Comparison of ENCODE assay signal across 8 mouse cellular contexts in the genomic region with DNA sequence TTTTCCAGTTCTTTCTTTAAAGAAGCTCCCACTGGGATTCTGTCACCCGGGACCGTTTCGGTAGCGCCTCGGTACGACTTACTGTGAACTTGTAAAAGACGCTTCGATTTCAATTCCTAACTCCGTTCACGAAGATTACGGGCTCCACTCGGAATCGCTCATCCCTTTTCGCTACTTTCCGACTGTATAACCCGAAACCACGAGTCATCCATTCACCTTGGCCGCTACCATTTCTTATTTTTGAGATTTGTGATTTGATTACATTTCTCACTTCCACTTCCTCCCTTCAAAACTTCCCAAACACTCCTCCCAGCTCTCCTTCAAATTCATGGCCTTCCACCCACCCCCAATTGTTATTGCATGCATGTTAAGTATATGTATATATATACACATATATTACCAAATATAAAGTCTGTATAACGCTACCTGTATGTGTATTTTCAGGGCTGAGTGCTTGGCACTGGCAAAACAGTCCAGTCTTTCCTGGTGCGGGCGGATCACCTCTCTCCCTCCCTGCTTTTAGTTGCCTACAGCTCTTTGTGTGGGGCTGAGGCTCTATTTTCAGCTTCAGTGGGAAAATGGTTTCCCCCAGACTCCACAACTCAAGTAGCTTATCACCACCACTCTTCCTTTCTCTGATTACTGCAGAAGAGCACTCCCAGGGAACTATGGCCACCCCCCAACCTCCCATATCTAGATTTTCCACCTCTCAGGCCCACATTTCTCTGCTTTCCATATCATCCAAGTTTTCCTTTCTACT. TPM values are rescaled to one million over a fixed set of nuclear protein-coding genes. Genes with fewer than 3 reads are reported as not detected.
DNase-seq lines count a peak whose midpoint lies in the region; ATAC-seq and TF ChIP-seq lines count a peak whose summit lies in the region.

No protein-coding gene starts in this region.

- no peak overlapping the region for H3ac ChIP-seq in myocyte (ENCODE audit: control insufficient read depth, insufficient read length)

- no peak for ATAC-seq in hindbrain, embryonic 16.5 days

- no peak for TF ChIP-seq CTCF in kidney, adult 2 months (conservative IDR thresholded peaks at IDR 0.05; ENCODE audit: insufficient read depth, insufficient read length, low read depth, low read length)

- no peaks in the 10 kb centered on the region for H3K27me3 ChIP-seq in kidney, adult 2 months (replicated peaks; ENCODE audit: control insufficient read depth, insufficient read depth, low read length)
- no peaks in the 10 kb centered on the region for H3K27me3 ChIP-seq in hindbrain, embryonic 16.5 days (replicated peaks; ENCODE audit: control insufficient read depth, insufficient read depth, low read length)
- no peaks in the 10 kb centered on the region for H3K27me3 ChIP-seq in myocyte (ENCODE audit: control insufficient read depth, insufficient read depth, insufficient read length)

- peak overlapping the region; percentile 60 for H3K4me2 ChIP-seq in hindbrain, embryonic 16.5 days (ENCODE audit: low read length)
- peak overlapping the region; percentile 69 for H3K4me2 ChIP-seq in myocyte (ENCODE audit: low read depth)

- no peaks in the 10 kb centered on the region for H3K79me2 ChIP-seq in myocyte (ENCODE audit: control insufficient read depth, insufficient read depth)

- H3K27ac ChIP-seq in kidney, adult 2 months (ENCODE audit: insufficient read depth, low read depth, low read length) = no peak overlapping the region
- no peak overlapping the region for H3K27ac ChIP-seq in hindbrain, embryonic 16.5 days (ENCODE audit: low read depth, low read length)

- peak overlapping the region; percentile 7; the same call in 1 of the 2 replicates for H3K9ac ChIP-seq in hindbrain, embryonic 16.5 days (ENCODE audit: low read depth, low read length)

- no peaks in the 10 kb centered on the region for H3K9me3 ChIP-seq in hindbrain, embryonic 16.5 days (ENCODE audit: control insufficient read depth, low read length)

- WGBS in kidney, adult 2 months = 19% methylated on average over 21 of the region's 21 CpGs
- WGBS in hindbrain, embryonic 16.5 days = 4% methylated on average over 21 of the region's 21 CpGs

- H3K36me3 ChIP-seq in kidney, adult 2 months (ENCODE audit: control insufficient read depth, insufficient read depth, low read length) = peaks cover 14% of the 10 kb centered on the region
- H3K36me3 ChIP-seq in hindbrain, embryonic 16.5 days (ENCODE audit: control insufficient read depth, insufficient read depth, low read length) = peaks cover 12% of the 10 kb centered on the region
- H3K36me3 ChIP-seq in myocyte (ENCODE audit: control insufficient read depth, insufficient read depth) = peaks cover 6% of the 10 kb centered on the region

- DNase-seq in kidney, adult 2 months = no peak
- no peak for DNase-seq in kidney, adult 9 months
- peak; percentile 41 for DNase-seq in embryo, embryonic 11 days
- no peak for DNase-seq in urinary bladder, postnatal 14 days (ENCODE audit: low spot score)
- no peak for DNase-seq in cerebellum, adult 11-12 months
- DNase-seq in c-Kit-positive CD71-positive TER-119-positive erythroid progenitor cells, embryonic 14.5 days (ENCODE audit: low spot score) = no peak

- no peak for TF ChIP-seq POLR2A in kidney, adult 2 months (IDR thresholded peaks at IDR 0.05; ENCODE audit: low read depth, low read length)
- no peak for TF ChIP-seq POLR2A in myocyte (IDR thresholded peaks at IDR 0.05; ENCODE audit: insufficient read length, low read depth)

- H3K4me3 ChIP-seq in kidney, adult 2 months (ENCODE audit: insufficient read depth, low read depth, low read length) = peak overlapping the region; percentile 10; the same call in 1 of the 2 replicates
- peak overlapping the region; percentile 41 for H3K4me3 ChIP-seq in hindbrain, embryonic 16.5 days (ENCODE audit: low read length)
- peak overlapping the region; percentile 24 for H3K4me3 ChIP-seq in myocyte

- no peaks in the 10 kb centered on the region for H3K4me1 ChIP-seq in kidney, adult 2 months (ENCODE audit: control insufficient read depth, insufficient read depth, low read length)
- peaks cover 4% of the 10 kb centered on the region; the same call in 1 of the 2 replicates for H3K4me1 ChIP-seq in hindbrain, embryonic 16.5 days (ENCODE audit: control insufficient read depth, insufficient read depth, low read depth, low read length)

TF ChIP-seq in myocyte, 11 proteins besides CTCF, POLR2A, EP300 and RAD21:
- TF ChIP-seq TCF12 (IDR thresholded peaks at IDR 0.05; ENCODE audit: insufficient read depth, poor library complexity, severe bottlenecking) = no peak
- TF ChIP-seq MYOD1 (IDR thresholded peaks at IDR 0.05; ENCODE audit: control insufficient read depth in 1 of 3, insufficient read length in 2 of 3, low read depth in 2 of 3) = no peak
- no peak for TF ChIP-seq REST (IDR thresholded peaks at IDR 0.05; ENCODE audit: insufficient read depth, insufficient read length)
- no peak for TF ChIP-seq POLR2AphosphoS2 (IDR thresholded peaks at IDR 0.05; ENCODE audit: insufficient read length, low read depth)
- no peak for TF ChIP-seq SRF (IDR thresholded peaks at IDR 0.05; ENCODE audit: control insufficient read depth, insufficient read length, low read depth)
- TF ChIP-seq TCF3 (IDR thresholded peaks at IDR 0.05; ENCODE audit: insufficient read length, low read depth) = no peak
- TF ChIP-seq E2F4 (IDR thresholded peaks at IDR 0.05; ENCODE audit: insufficient read depth) = no peak
- TF ChIP-seq MYOG (IDR thresholded peaks at IDR 0.05; ENCODE audit: control insufficient read depth in 1 of 3, insufficient read depth in 1 of 3, insufficient read length in 2 of 3, low read depth in 2 of 3) = no peak
- no peak for TF ChIP-seq USF1 (IDR thresholded peaks at IDR 0.05; ENCODE audit: low read depth)
- no peak for TF ChIP-seq MAX (IDR thresholded peaks at IDR 0.05; ENCODE audit: low read depth)
- no peak for TF ChIP-seq CEBPB (IDR thresholded peaks at IDR 0.05; ENCODE audit: insufficient read depth, poor library complexity, severe bottlenecking)

RNA-seq across cellular contexts. Expression of gene Hes7, which starts 9.0 kb away (rescaled TPM):
- polyA plus RNA-seq in kidney, adult 2 months (2012; rRNA removed) = 0.18 and 0.19 TPM in 2 replicates
- 1.4 and 1.8 TPM in 2 replicates for polyA plus RNA-seq in hindbrain, embryonic 16.5 days (2015; fragmentation: Nextera tagmentation; extraction: Ambion mirVana)
- 0.28 TPM for polyA plus RNA-seq in myocyte (2012; fragmentation: generic; extraction: Trizol)

RNA-seq across cellular contexts. Expression of gene 9130213A22Rik, which starts 11.2 kb away (rescaled TPM):
- polyA plus RNA-seq in kidney, adult 2 months (2012; rRNA removed) = 0.74 and 0.79 TPM in 2 replicates
- polyA plus RNA-seq in hindbrain, embryonic 16.5 days (2015; fragmentation: Nextera tagmentation; extraction: Ambion mirVana) = 0.94 and 1.2 TPM in 2 replicates
- 0.78 TPM for polyA plus RNA-seq in myocyte (2012; fragmentation: generic; extraction: Trizol)

RNA-seq across cellular contexts. Expression of gene Aloxe3, which starts 14.5 kb away (rescaled TPM):
- polyA plus RNA-seq in kidney, adult 2 months (2012; rRNA removed) = 0.39 and 0.48 TPM in 2 replicates
- 8.1 and 8.5 TPM in 2 replicates for polyA plus RNA-seq in hindbrain, embryonic 16.5 days (2015; fragmentation: Nextera tagmentation; extraction: Ambion mirVana)
- 0.01 TPM for polyA plus RNA-seq in myocyte (2012; fragmentation: generic; extraction: Trizol)

RNA-seq across cellular contexts. Expression of gene Per1, which starts 16.2 kb away (rescaled TPM):
- polyA plus RNA-seq in kidney, adult 2 months (2012; rRNA removed) = 13.5 and 14.7 TPM in 2 replicates
- polyA plus RNA-seq in hindbrain, embryonic 16.5 days (2015; fragmentation: Nextera tagmentation; extraction: Ambion mirVana) = 11.1 and 11.2 TPM in 2 replicates
- polyA plus RNA-seq in myocyte (2012; fragmentation: generic; extraction: Trizol) = 8.9 TPM

RNA-seq across cellular contexts. Expression of gene Vamp2, which starts 22.9 kb away (rescaled TPM):
- polyA plus RNA-seq in kidney, adult 2 months (2012; rRNA removed) = 102 and 106 TPM in 2 replicates
- 402 and 475 TPM in 2 replicates for polyA plus RNA-seq in hindbrain, embryonic 16.5 days (2015; fragmentation: Nextera tagmentation; extraction: Ambion mirVana)
- 51.8 TPM for polyA plus RNA-seq in myocyte (2012; fragmentation: generic; extraction: Trizol)
